Mouse (Mus musculus) heart, adult 2 months (tissue): Measurements from ENCODE around the gene Lyz1. TPM values are rescaled to one million over a fixed set of nuclear protein-coding genes. Genes with fewer than 3 reads are reported as not detected.

Experiments used
- DNase-seq, 2 experiments: peaks; one replicate each; pipeline ENCODE4 v3.0.0; 2021
- H3K27ac ChIP-seq: fragments of 200-600 bp; 2 replicates; pipeline ENCODE4 v1.8.1; 2022
- H3K27me3 ChIP-seq: fragments of 200-500 bp; 2 replicates; pipeline ENCODE4 v1.6.1; 2012; ENCODE audit warnings: mild to moderate bottlenecking, low read length, inconsistent platforms, mixed read lengths; ENCODE audit not compliant: control insufficient read depth, insufficient read depth
- H3K36me3 ChIP-seq: fragments of 200-500 bp; 2 replicates; pipeline ENCODE4 v1.6.1; 2012; ENCODE audit warnings: low read length, inconsistent platforms; ENCODE audit not compliant: control insufficient read depth, insufficient read depth
- H3K4me1 ChIP-seq: fragments of 200-500 bp; 2 replicates; pipeline ENCODE4 v1.6.1; 2011; ENCODE audit warnings: low read length; ENCODE audit not compliant: control insufficient read depth, insufficient read depth
- H3K4me3 ChIP-seq: fragments of 200-600 bp; 2 replicates; pipeline ENCODE4 v1.8.1; 2022
- H3K79me2 ChIP-seq: fragments of 200-500 bp; replicated peaks from 2 replicates; pipeline ENCODE4 v1.6.1; 2012; ENCODE audit warnings: mild to moderate bottlenecking, inconsistent platforms, low read length, moderate library complexity, mixed read lengths; ENCODE audit not compliant: control insufficient read depth, insufficient read depth
- H3K9ac ChIP-seq: fragments of 200-500 bp; 2 replicates; pipeline ENCODE4 v1.6.1; 2012; ENCODE audit warnings: low read depth, mild to moderate bottlenecking, control low read depth, inconsistent platforms, low read length, mixed read lengths
- CTCF ChIP-seq: fragments of 200-600 bp; IDR thresholded peaks from 2 replicates; pipeline ENCODE4 v1.8.1; 2022; ENCODE audit warnings: antibody characterized with exemption, mild to moderate bottlenecking, moderate library complexity
- EP300 ChIP-seq: fragments of 200-500 bp; IDR thresholded peaks from 2 replicates; pipeline ENCODE4 v1.6.1; 2011; ENCODE audit warnings: low read depth, low read length, control low read depth; ENCODE audit not compliant: insufficient read depth
- POLR2A ChIP-seq: fragments of 200-500 bp; IDR thresholded peaks from 2 replicates; pipeline ENCODE4 v1.6.1; 2011; ENCODE audit warnings: mild to moderate bottlenecking, low read depth, low read length, control low read depth; ENCODE audit not compliant: insufficient read depth
- WGBS: fragments of 180-500 bp; shearing (Covaris S2); methylation state at CpG from one replicate; pipeline ENCODE4 v1.1.7; 2018; 5-methylcytosine and 5-hydroxymethylcytosine counted together
- intact Hi-C: fragments of 180-260 bp; cut with DNase I; formaldehyde crosslinking; loops from one replicate; pipeline ENCODE4 v1.15.1; 2025
- polyA plus RNA-seq: library from polyadenylated mRNA; depleted of rRNA; stranded (reverse); fragments of >200 nt; gene quantifications from 2 replicates; pipeline ENCODE4 v1.2.3, GENCODE M21; 2012; rRNA removed
- total RNA-seq, 2 experiments: library from RNA; stranded (reverse); gene quantifications; 2 replicates each; pipeline ENCODE4 v1.2.3; 2021

Gene Lyz1
- total and polyA plus RNA-seq, 3 experiments = 4.8 to 18.8 (median 13.2) TPM

GRCm38 (mm10) chr10:117272023-117272422 lies 20.6 kb downstream of the Lyz1 start:
- Histone ChIP-seq H3K36me3 (no peaks in the 10 kb centered on the region), H3K27me3 (no peaks in the 10 kb centered on the region), H3K4me3 (no peak overlapping the region), H3K9ac (no peak overlapping the region), H3K27ac (no peak overlapping the region), H3K4me1 (no peaks in the 10 kb centered on the region), H3K79me2 (no peaks in the 10 kb centered on the region)
- intact Hi-C loops = loop anchor here (10.0 kb wide), 1 partner anchor 53 kb away; no protein-coding TSS in a partner anchor
- peak; percentile 57 for TF ChIP-seq CTCF
- TF ChIP-seq EP300 = no peak
- TF ChIP-seq POLR2A = no peak
- DNase-seq = no peak

- Histone ChIP-seq H3K27ac (no peak overlapping the region), H3K36me3 (no peaks in the 10 kb centered on the region), H3K79me2 (no peaks in the 10 kb centered on the region), H3K4me1 (no peaks in the 10 kb centered on the region), H3K9ac (no peak overlapping the region), H3K4me3 (no peak overlapping the region), H3K27me3 (no peaks in the 10 kb centered on the region)
- no peak for DNase-seq
- TF ChIP-seq CTCF = no peak
- TF ChIP-seq POLR2A = no peak
- TF ChIP-seq EP300 = no peak
- intact Hi-C loops = no loop called here
These were observed 32.8 kb downstream of the Lyz1 start for GRCm38 (mm10) chr10:117259870-117260269.

- intact Hi-C loops = no loop called here
- no peak for DNase-seq
- Histone ChIP-seq H3K27me3 (no peaks in the 10 kb centered on the region; the same call in 1 of the 2 replicates), H3K4me1 (no peaks in the 10 kb centered on the region), H3K9ac (no peak within 1 kb of the TSS), H3K27ac (no peak within 1 kb of the TSS), H3K4me3 (no peak within 1 kb of the TSS), H3K79me2 (no peaks in the 10 kb centered on the region), H3K36me3 (no peaks in the 10 kb centered on the region)
- WGBS = 83% methylated on average over 12 of the region's 12 CpGs
- TF ChIP-seq CTCF (no peak), EP300 (no peak), POLR2A (no peak)
These were observed 54.1 kb downstream of the Lyz1 start, which contains the start of gene 9530003J23Rik for GRCm38 (mm10) chr10:117238603-117239002. Gene 9530003J23Rik (minus strand): TSS chr10:117238703.

Other genes starting within 250 kb of the Lyz1 start
- 100 to 1,000 TPM; 148 to 208 TPM for gene Lrrc10, start 247.5 kb downstream of the Lyz1 start, total RNA-seq
- 266 and 368 TPM in 2 replicates for gene Lrrc10, start 247.5 kb downstream of the Lyz1 start, polyA plus RNA-seq
- 100 to 1,000 TPM; 123 to 129 TPM for gene Cct2, start 229.1 kb downstream of the Lyz1 start, total RNA-seq
- 50.4 and 93.0 TPM in 2 replicates for gene Cct2, start 229.1 kb downstream of the Lyz1 start, polyA plus RNA-seq
- gene Frs2, start 144.3 kb downstream of the Lyz1 start, total RNA-seq = 10 to 100 TPM; 14.2 to 17.0 TPM
- gene Frs2, start 144.3 kb downstream of the Lyz1 start, polyA plus RNA-seq = 13.4 and 26.0 TPM in 2 replicates
- gene Yeats4, start 68.4 kb downstream of the Lyz1 start, total RNA-seq = 10 to 100 TPM; 26.9 to 27.9 TPM
- gene Yeats4, start 68.4 kb downstream of the Lyz1 start, polyA plus RNA-seq = 13.7 and 20.8 TPM in 2 replicates
- not detected for gene 9530003J23Rik, start 54.2 kb downstream of the Lyz1 start, total RNA-seq
- not detected in 2 replicates for gene 9530003J23Rik, start 54.2 kb downstream of the Lyz1 start, polyA plus RNA-seq
- 100 to 1,000 TPM; 149 to 190 TPM for gene Lyz2, start 10.5 kb downstream of the Lyz1 start, total RNA-seq
- gene Lyz2, start 10.5 kb downstream of the Lyz1 start, polyA plus RNA-seq = 178 and 198 TPM in 2 replicates
- gene Cpsf6, start 87.1 kb upstream of the Lyz1 start, total RNA-seq = 10 to 100 TPM; 30.9 to 35.5 TPM
- gene Cpsf6, start 87.1 kb upstream of the Lyz1 start, polyA plus RNA-seq = 20.3 and 22.7 TPM in 2 replicates